Mouse (Mus musculus) midbrain, embryonic 12.5 days (tissue): ENCODE measurements at regions not wholly inside any gene's neighbourhood (a gene's known extent, or its start where the extent isn't known, plus 50 kb on each side); places are given as distances from the start of the nearest gene placed in this dataset.

Source experiments
- ATAC-seq: fragments of 200-750 bp; cut with Nextera tagmentation; 2 replicates; pipeline ENCODE4 v1.8.0; 2017; ENCODE audit warnings: low read depth, moderate TSS enrichment, moderate library complexity; ENCODE audit not compliant: low FRiP score
- H3K27ac ChIP-seq: fragments of 300-500 bp; sonication (generic); replicated peaks from 2 replicates; pipeline ENCODE4 v1.5.1; 2016; ENCODE audit warnings: mild to moderate bottlenecking
- H3K27me3 ChIP-seq: fragments of 300-500 bp; sonication (generic); 2 replicates; pipeline ENCODE4 v1.6.1; 2016; ENCODE audit warnings: mild to moderate bottlenecking
- H3K36me3 ChIP-seq: fragments of 300-500 bp; sonication (generic); 2 replicates; pipeline ENCODE4 v1.6.1; 2016
- H3K4me1 ChIP-seq: fragments of 300-500 bp; sonication (generic); 2 replicates; pipeline ENCODE4 v1.6.1; 2016
- H3K4me2 ChIP-seq: fragments of 300-500 bp; sonication (generic); replicated peaks from 2 replicates; pipeline ENCODE4 v1.6.1; 2016; ENCODE audit warnings: mild to moderate bottlenecking, moderate library complexity
- H3K4me3 ChIP-seq: fragments of 300-500 bp; sonication (generic); 2 replicates; pipeline ENCODE4 v1.5.1; 2016; ENCODE audit warnings: mild to moderate bottlenecking
- H3K9ac ChIP-seq: fragments of 300-500 bp; sonication (generic); replicated peaks from 2 replicates; pipeline ENCODE4 v1.6.1; 2016; ENCODE audit warnings: mild to moderate bottlenecking, moderate library complexity
- H3K9me3 ChIP-seq: fragments of 300-500 bp; sonication (generic); 2 replicates; pipeline ENCODE4 v1.6.1; 2016; ENCODE audit warnings: mild to moderate bottlenecking
- WGBS: fragments of 180-500 bp; shearing (Covaris S2); methylation state at CpG from one replicate; pipeline ENCODE4 v1.1.7; 2016; 5-methylcytosine and 5-hydroxymethylcytosine counted together

- ATAC-seq, result peak; percentile 71
- H3K9ac ChIP-seq, result no peak overlapping the region
- no peaks in the 10 kb centered on the region for H3K36me3 ChIP-seq
- peaks cover 4% of the 10 kb centered on the region; the same call in 1 of the 2 replicates for H3K4me1 ChIP-seq
- no peak overlapping the region for H3K27ac ChIP-seq
- no peaks in the 10 kb centered on the region for H3K9me3 ChIP-seq
- no peak overlapping the region for H3K4me3 ChIP-seq
- 38% methylated on average over 13 of the region's 13 CpGs for WGBS
- H3K27me3 ChIP-seq, result no peaks in the 10 kb centered on the region
- no peak overlapping the region for H3K4me2 ChIP-seq
These were observed 230.0 kb downstream of the Poteg start for GRCm38 (mm10) chr8:27677143-27678106.

- H3K4me2 ChIP-seq, result no peak overlapping the region
These were observed 231.7 kb downstream of the Poteg start for GRCm38 (mm10) chr8:27679164-27679563.

GRCm38 (mm10) chr8:27721988-27722387, 274.5 kb downstream of the Poteg start:
- Histone ChIP-seq H3K4me1 (0 out of 2 replicates have a peak, but pooled peaks cover 4% of the 10 kb centered on the region), H3K9ac (no peak overlapping the region), H3K4me2 (no peak overlapping the region), H3K36me3 (no peaks in the 10 kb centered on the region), H3K27ac (no peak overlapping the region), H3K9me3 (no peaks in the 10 kb centered on the region), H3K4me3 (no peak overlapping the region), H3K27me3 (no peaks in the 10 kb centered on the region)
- ATAC-seq, result 0 out of 2 replicates have a peak, but pooled peaks have one; percentile 23
- 65% methylated on average over 6 of the region's 6 CpGs for WGBS

More at GRCm38 (mm10) chr8:27679164-27679563, 231.7 kb downstream of the Poteg start:
- Histone ChIP-seq H3K4me1 (peaks cover 4% of the 10 kb centered on the region; the same call in 1 of the 2 replicates), H3K27me3 (no peaks in the 10 kb centered on the region), H3K27ac (no peak overlapping the region), H3K4me3 (no peak overlapping the region), H3K36me3 (no peaks in the 10 kb centered on the region), H3K9me3 (no peaks in the 10 kb centered on the region), H3K9ac (no peak overlapping the region)
- ATAC-seq, result peak; percentile 71
- WGBS, result 6% methylated on average over 2 of the region's 2 CpGs

DNA sequence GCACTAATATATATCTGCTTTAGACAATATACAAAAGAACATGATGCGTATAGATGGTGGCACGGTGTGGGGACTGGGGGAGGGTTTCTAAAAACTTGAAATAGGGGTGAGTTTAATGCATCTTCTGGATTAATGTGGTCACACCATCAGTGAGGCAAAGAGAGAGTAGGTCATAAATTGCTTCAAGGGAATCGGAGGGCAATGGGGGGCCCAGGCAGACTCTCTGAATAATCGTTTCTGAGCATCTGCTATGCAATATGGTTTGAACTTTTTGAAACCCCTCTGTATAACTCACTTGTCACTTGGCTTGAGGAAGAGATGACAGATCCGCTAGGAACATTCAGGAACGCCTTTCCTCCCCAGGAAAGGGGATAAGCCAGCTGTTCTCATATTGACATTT, 322.8 kb downstream of the Poteg start:
- no peaks in the 10 kb centered on the region for H3K36me3 ChIP-seq
- H3K27me3 ChIP-seq, result no peaks in the 10 kb centered on the region
- peak; percentile 44 for ATAC-seq
- 51% methylated on average over 6 of the region's 6 CpGs for whole genome bisulfite sequencing
- no peak overlapping the region for H3K4me3 ChIP-seq
- H3K9ac ChIP-seq, result no peak overlapping the region
- H3K4me1 ChIP-seq, result peaks cover 5% of the 10 kb centered on the region; the same call in 1 of the 2 replicates
- peak overlapping the region; percentile 16; the same call in 1 of the 2 replicates for H3K4me2 ChIP-seq
- no peak overlapping the region for H3K27ac ChIP-seq
- no peaks in the 10 kb centered on the region for H3K9me3 ChIP-seq

- Histone ChIP-seq H3K36me3 (no peaks in the 10 kb centered on the region), H3K4me3 (no peak overlapping the region), H3K9me3 (no peaks in the 10 kb centered on the region), H3K4me2 (peak overlapping the region; percentile 16), H3K27ac (no peak overlapping the region), H3K9ac (no peak overlapping the region), H3K27me3 (no peaks in the 10 kb centered on the region), H3K4me1 (peaks cover 5% of the 10 kb centered on the region; the same call in 1 of the 2 replicates)
- WGBS, result 27% methylated on average over 8 of the region's 8 CpGs
- no peak for ATAC-seq
These were observed 323.3 kb downstream of the Poteg start for GRCm38 (mm10) chr8:27770803-27771202.

DNA sequence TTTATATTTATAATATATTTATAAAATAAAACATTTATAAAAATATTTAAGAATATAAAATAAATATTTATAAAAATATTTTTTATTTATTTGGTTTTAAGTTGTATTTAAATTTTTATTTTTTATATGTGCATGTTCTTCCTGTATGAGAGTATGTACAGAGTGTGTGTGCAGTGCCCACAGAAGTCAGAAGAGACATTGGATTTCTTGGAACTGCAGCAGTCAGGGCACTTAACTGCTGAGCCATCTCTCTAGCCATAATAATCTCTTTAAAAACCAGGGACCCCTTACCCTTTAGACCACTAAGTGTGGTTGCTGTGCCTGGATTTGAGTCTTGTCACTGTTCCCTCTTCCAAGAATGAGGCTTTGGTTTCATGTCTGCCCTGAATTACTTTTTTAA, 323.8 kb downstream of the Poteg start:
- Histone ChIP-seq H3K9ac (no peak overlapping the region), H3K36me3 (no peaks in the 10 kb centered on the region), H3K27me3 (no peaks in the 10 kb centered on the region), H3K27ac (no peak overlapping the region), H3K4me2 (no peak overlapping the region), H3K4me1 (peaks cover 5% of the 10 kb centered on the region; the same call in 1 of the 2 replicates), H3K9me3 (no peaks in the 10 kb centered on the region), H3K4me3 (no peak overlapping the region)
- peak; percentile 50; the same call in 1 of the 2 replicates for ATAC-seq

DNA sequence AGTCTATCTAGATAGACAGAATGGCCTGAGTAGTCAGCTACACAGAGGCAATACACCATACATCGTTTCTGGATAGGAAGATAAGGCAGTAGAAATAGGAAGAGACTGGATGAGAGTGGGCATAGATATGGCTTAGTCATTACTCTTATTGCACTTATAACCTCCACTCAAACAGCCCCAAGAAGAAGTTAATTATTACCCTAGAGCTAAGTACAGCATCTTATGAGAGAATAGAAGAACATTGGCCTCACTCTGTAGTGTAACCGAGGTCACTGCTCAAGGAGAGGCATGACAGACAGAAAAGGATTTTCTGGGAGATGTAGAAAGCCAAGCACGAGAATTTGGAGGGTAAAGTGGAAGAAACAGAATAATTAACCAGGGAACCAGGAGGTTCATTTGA, 331.5 kb downstream of the Poteg start:
- no peaks in the 10 kb centered on the region for H3K36me3 ChIP-seq
- H3K27me3 ChIP-seq, result no peaks in the 10 kb centered on the region
- no peak overlapping the region for H3K4me2 ChIP-seq
- H3K9ac ChIP-seq, result no peak overlapping the region
- H3K4me3 ChIP-seq, result no peak overlapping the region
- ATAC-seq, result no peak
- H3K27ac ChIP-seq, result no peak overlapping the region
- H3K9me3 ChIP-seq, result no peaks in the 10 kb centered on the region
- WGBS, result 84% methylated on average over 3 of the region's 3 CpGs
- no peaks in the 10 kb centered on the region for H3K4me1 ChIP-seq
